Comparison of ENCODE assay signal across 8 mouse cellular contexts in the genomic region with DNA sequence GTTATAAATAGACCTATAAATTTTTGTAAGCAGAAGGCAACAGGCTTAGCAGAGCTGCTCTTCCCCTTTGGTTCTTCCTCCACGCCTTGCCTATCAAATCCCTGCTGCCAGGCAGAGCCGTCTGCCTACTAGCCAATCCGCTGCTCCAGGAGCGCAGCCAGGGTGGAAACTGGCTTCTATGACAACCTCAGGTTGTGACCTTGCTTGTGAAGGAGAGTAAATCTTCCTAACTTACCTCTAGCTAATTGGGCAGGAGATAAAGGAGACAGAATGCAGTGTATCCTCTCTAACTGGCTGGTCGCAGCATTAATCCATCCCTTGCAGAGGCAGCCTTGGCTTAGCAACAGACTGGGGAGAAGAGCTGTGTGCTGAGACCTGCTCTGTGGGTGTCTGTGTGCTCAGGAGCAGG. TPM values are rescaled to one million over a fixed set of nuclear protein-coding genes. Genes with fewer than 3 reads are reported as not detected.
DNase-seq lines count a peak whose midpoint lies in the region; ATAC-seq lines count a peak whose summit lies in the region.

No protein-coding gene starts in this region.

- H3K27me3 ChIP-seq in hindbrain, embryonic 15.5 days = no peaks in the 10 kb centered on the region
- H3K27me3 ChIP-seq in hindbrain, embryonic 14.5 days (ENCODE audit: control insufficient read depth, insufficient read depth, low read length) = no peaks in the 10 kb centered on the region
- no peaks in the 10 kb centered on the region for H3K27me3 ChIP-seq in heart, embryonic 10.5 days (ENCODE audit: insufficient read depth, poor library complexity, severe bottlenecking)
- H3K27me3 ChIP-seq in stomach, embryonic 14.5 days (ENCODE audit: control insufficient read depth, insufficient read depth, low read length) = no peaks in the 10 kb centered on the region

- peak; percentile 80 for ATAC-seq in hindbrain, embryonic 15.5 days (ENCODE audit: low FRiP score, low read depth)
- no peak for ATAC-seq in hindbrain, embryonic 14.5 days (ENCODE audit: low FRiP score)
- ATAC-seq in megakaryocyte, adult 5-6 weeks (ENCODE audit: poor library complexity, severe bottlenecking) = peak; percentile 56
- ATAC-seq in stomach, embryonic 14.5 days (ENCODE audit: insufficient number of reproducible peaks, insufficient read depth, low FRiP score, low read depth) = no peak

- no peak overlapping the region for H3K27ac ChIP-seq in hindbrain, embryonic 15.5 days (replicated peaks)
- no peak overlapping the region for H3K27ac ChIP-seq in hindbrain, embryonic 14.5 days
- H3K27ac ChIP-seq in heart, embryonic 10.5 days = peak overlapping the region; percentile 56
- peak overlapping the region; percentile 22; the same call in 1 of the 2 replicates for H3K27ac ChIP-seq in stomach, embryonic 14.5 days (ENCODE audit: low read length)

- H3K9ac ChIP-seq in hindbrain, embryonic 15.5 days = no peak overlapping the region
- H3K9ac ChIP-seq in hindbrain, embryonic 14.5 days = no peak overlapping the region
- no peak overlapping the region for H3K9ac ChIP-seq in stomach, embryonic 14.5 days (replicated peaks; ENCODE audit: low read depth, low read length)

- no peaks in the 10 kb centered on the region for H3K36me3 ChIP-seq in hindbrain, embryonic 15.5 days
- no peaks in the 10 kb centered on the region for H3K36me3 ChIP-seq in hindbrain, embryonic 14.5 days (replicated peaks; ENCODE audit: control insufficient read depth, insufficient read depth)
- no peaks in the 10 kb centered on the region for H3K36me3 ChIP-seq in heart, embryonic 10.5 days
- no peaks in the 10 kb centered on the region for H3K36me3 ChIP-seq in stomach, embryonic 14.5 days (ENCODE audit: control insufficient read depth, insufficient read depth, low read length)

- no peaks in the 10 kb centered on the region for H3K4me1 ChIP-seq in hindbrain, embryonic 15.5 days (replicated peaks)
- no peaks in the 10 kb centered on the region for H3K4me1 ChIP-seq in hindbrain, embryonic 14.5 days (replicated peaks; ENCODE audit: control insufficient read depth, insufficient read depth, low read length)
- H3K4me1 ChIP-seq in heart, embryonic 10.5 days = peaks cover 14% of the 10 kb centered on the region; the same call in 1 of the 2 replicates
- peaks cover 5% of the 10 kb centered on the region; the same call in 1 of the 2 replicates for H3K4me1 ChIP-seq in stomach, embryonic 14.5 days (ENCODE audit: control insufficient read depth, insufficient read depth, low read length)

- H3K9me3 ChIP-seq in hindbrain, embryonic 15.5 days = no peaks in the 10 kb centered on the region
- H3K9me3 ChIP-seq in hindbrain, embryonic 14.5 days (ENCODE audit: control insufficient read depth, low read length) = no peaks in the 10 kb centered on the region
- H3K9me3 ChIP-seq in heart, embryonic 10.5 days = no peaks in the 10 kb centered on the region
- no peaks in the 10 kb centered on the region for H3K9me3 ChIP-seq in stomach, embryonic 14.5 days (ENCODE audit: control insufficient read depth, low read depth, low read length)

- 40% methylated on average over 5 of the region's 5 CpGs for WGBS in hindbrain, embryonic 15.5 days
- 63% methylated on average over 5 of the region's 5 CpGs for WGBS in hindbrain, embryonic 14.5 days
- 33% methylated on average over 5 of the region's 5 CpGs for WGBS in heart, embryonic 10.5 days
- WGBS in stomach, embryonic 14.5 days = 26% methylated on average over 5 of the region's 5 CpGs

- H3K4me3 ChIP-seq in hindbrain, embryonic 15.5 days = no peak overlapping the region
- H3K4me3 ChIP-seq in hindbrain, embryonic 14.5 days (replicated peaks; ENCODE audit: low read length) = no peak overlapping the region
- no peak overlapping the region for H3K4me3 ChIP-seq in heart, embryonic 10.5 days
- no peak overlapping the region for H3K4me3 ChIP-seq in stomach, embryonic 14.5 days (ENCODE audit: low read depth, low read length)

- no peak overlapping the region for H3K4me2 ChIP-seq in hindbrain, embryonic 15.5 days
- H3K4me2 ChIP-seq in hindbrain, embryonic 14.5 days (replicated peaks) = no peak overlapping the region
- no peak overlapping the region for H3K4me2 ChIP-seq in stomach, embryonic 14.5 days (replicated peaks; ENCODE audit: low read depth, low read length)

- DNase-seq in hindbrain, embryonic 14.5 days (ENCODE audit: low spot score) = no peak
- peak; percentile 87 to 90 for DNase-seq in adrenal gland, postnatal 36 days
- peak; percentile 77 for DNase-seq in heart, embryonic 10.5 days (ENCODE audit: low spot score)
- peak; percentile 71 to 72 for DNase-seq in kidney, postnatal 36 days
- no peak for DNase-seq in thymus, postnatal 36 days

RNA-seq across cellular contexts. Expression of a gene that starts 29.7 kb away (rescaled TPM):
- polyA plus RNA-seq in hindbrain, embryonic 15.5 days (2015; fragmentation: Nextera tagmentation; extraction: Ambion mirVana) = 192 and 200 TPM in 2 replicates
- polyA plus RNA-seq in hindbrain, embryonic 14.5 days (2014; fragmentation: Nextera tagmentation; extraction: Ambion mirVana) = 204 and 219 TPM in 2 replicates
- 10 to 100 TPM; 64.3 to 69.0 TPM for total RNA-seq in adrenal gland, postnatal 36 days (2021)
- polyA plus RNA-seq in heart, embryonic 10.5 days (2016; fragmentation: Nextera tagmentation; extraction: Ambion mirVana) = 113 and 115 TPM in 2 replicates
- total RNA-seq in megakaryocyte, adult 5-6 weeks (2015) = 135 and 148 TPM in 2 replicates
- 71.6 and 93.9 TPM in 2 replicates for total RNA-seq in megakaryocyte, adult 5-6 weeks (2017)
- polyA plus RNA-seq in stomach, embryonic 14.5 days (2014; fragmentation: Nextera tagmentation; extraction: Ambion mirVana) = 132 and 142 TPM in 2 replicates

RNA-seq across cellular contexts. Expression of a gene that starts 29.8 kb away (rescaled TPM):
- polyA plus RNA-seq in hindbrain, embryonic 15.5 days (2015; fragmentation: Nextera tagmentation; extraction: Ambion mirVana) = 30.6 and 32.7 TPM in 2 replicates
- polyA plus RNA-seq in hindbrain, embryonic 14.5 days (2014; fragmentation: Nextera tagmentation; extraction: Ambion mirVana) = 35.4 and 35.5 TPM in 2 replicates
- 10 to 100 TPM; 14.5 to 15.9 TPM for total RNA-seq in adrenal gland, postnatal 36 days (2021)
- 25.5 and 32.2 TPM in 2 replicates for polyA plus RNA-seq in heart, embryonic 10.5 days (2016; fragmentation: Nextera tagmentation; extraction: Ambion mirVana)
- total RNA-seq in megakaryocyte, adult 5-6 weeks (2015) = 21.6 and 25.4 TPM in 2 replicates
- 27.7 and 32.1 TPM in 2 replicates for total RNA-seq in megakaryocyte, adult 5-6 weeks (2017)
- 46.4 and 47.4 TPM in 2 replicates for polyA plus RNA-seq in stomach, embryonic 14.5 days (2014; fragmentation: Nextera tagmentation; extraction: Ambion mirVana)

RNA-seq across cellular contexts. Expression of a gene that starts 52.4 kb away (rescaled TPM):
- 16.3 and 16.6 TPM in 2 replicates for polyA plus RNA-seq in hindbrain, embryonic 15.5 days (2015; fragmentation: Nextera tagmentation; extraction: Ambion mirVana)
- 22.1 and 24.0 TPM in 2 replicates for polyA plus RNA-seq in hindbrain, embryonic 14.5 days (2014; fragmentation: Nextera tagmentation; extraction: Ambion mirVana)
- 10 to 100 TPM; 75.7 to 80.5 TPM for total RNA-seq in adrenal gland, postnatal 36 days (2021)
- 9.4 and 11.0 TPM in 2 replicates for polyA plus RNA-seq in heart, embryonic 10.5 days (2016; fragmentation: Nextera tagmentation; extraction: Ambion mirVana)
- 1.8 and 3.0 TPM in 2 replicates for total RNA-seq in megakaryocyte, adult 5-6 weeks (2015)
- total RNA-seq in megakaryocyte, adult 5-6 weeks (2017) = 1.2 TPM in 2 replicates
- 15.2 and 15.9 TPM in 2 replicates for polyA plus RNA-seq in stomach, embryonic 14.5 days (2014; fragmentation: Nextera tagmentation; extraction: Ambion mirVana)

Comparison
In these comparisons a context has a peak if more than half of its experiments do, and no peak if none do; other contexts are left out.
1. ATAC-seq: peak in hindbrain, embryonic 15.5 days (single experiment) and megakaryocyte, adult 5-6 weeks (single experiment); none in hindbrain, embryonic 14.5 days (single experiment) and stomach, embryonic 14.5 days (single experiment).
2. H3K27ac ChIP-seq: peak in heart, embryonic 10.5 days (single experiment) and stomach, embryonic 14.5 days (single experiment); none in hindbrain, embryonic 15.5 days (single experiment) and hindbrain, embryonic 14.5 days (single experiment).
3. DNase-seq: peak in adrenal gland, postnatal 36 days (2 of 2), heart, embryonic 10.5 days (single experiment) and kidney, postnatal 36 days (2 of 2); none in hindbrain, embryonic 14.5 days (single experiment) and thymus, postnatal 36 days (0 of 2).